Mouse (Mus musculus) myocyte (in vitro differentiated cells): ENCODE results near the gene Noxo1.

ENCODE experiments used
- MYOD1 ChIP-seq, 3 experiments: IDR thresholded peaks; one replicate each; pipeline ENCODE4 v1.6.1; 2011; ENCODE audit warnings: control low read depth in 2 of 3, low read depth in 2 of 3, mild to moderate bottlenecking in 2 of 3, moderate library complexity in 1 of 3; ENCODE audit not compliant: insufficient read length in 2 of 3, control insufficient read depth in 1 of 3
- POLR2A ChIP-seq: IDR thresholded peaks from one replicate; pipeline ENCODE4 v1.6.1; 2011; ENCODE audit warnings: low read depth, mild to moderate bottlenecking, control low read depth, moderate library complexity; ENCODE audit not compliant: insufficient read length
- TCF12 ChIP-seq: IDR thresholded peaks from one replicate; pipeline ENCODE4 v1.6.1; 2011; ENCODE audit warnings: mild to moderate bottlenecking, control low read depth; ENCODE audit not compliant: poor library complexity, insufficient read depth, severe bottlenecking

GRCm38 (mm10) chr17:24729067-24729466 is 33.0 kb downstream of the Noxo1 start:
- no peak for TF ChIP-seq TCF12
- no peak for TF ChIP-seq POLR2A
- no peak for TF ChIP-seq MYOD1 (IDR thresholded peaks at IDR 0.05; ENCODE audit: control insufficient read depth in 1 of 3, insufficient read length in 2 of 3, low read depth in 2 of 3)
